Mouse (Mus musculus) embryonic fibroblast, embryonic 13.5 days (primary cell): Measurements from ENCODE around the gene Pnkp.

Source experiments
- CTCF ChIP-seq: IDR thresholded peaks from 2 replicates; pipeline ENCODE4 v1.5.1; 2011; ENCODE audit warnings: mild to moderate bottlenecking, control low read depth, low read length, moderate library complexity, borderline replicate concordance; ENCODE audit not compliant: insufficient read depth
- POLR2A ChIP-seq: IDR thresholded peaks from 2 replicates; pipeline ENCODE4 v1.6.1; 2011; ENCODE audit warnings: low read depth, mild to moderate bottlenecking, control low read depth, low read length, moderate library complexity

- TF ChIP-seq CTCF (no peak), POLR2A (no peak)
These were observed 52.0 kb downstream of the Pnkp start for GRCm38 (mm10) chr7:44908706-44909476.
